Mouse (Mus musculus) CH12.LX (cell line): ENCODE measurements around the gene Nefh. TPM values are rescaled to one million over a fixed set of nuclear protein-coding genes. Genes with fewer than 3 reads are reported as not detected.

Experiments
- DNase-seq: peaks from one replicate; pipeline ENCODE4 v3.0.0-alpha.2; 2013; ENCODE audit errors: extremely low read depth
- H3K27ac ChIP-seq: 2 replicates; pipeline ENCODE4 v1.5.1; 2012; ENCODE audit warnings: low read depth, mild to moderate bottlenecking, control low read depth, moderate library complexity; ENCODE audit not compliant: insufficient read depth
- H3K27me3 ChIP-seq: replicated peaks from 2 replicates; pipeline ENCODE3; 2012; ENCODE audit warnings: inconsistent platforms
- H3K36me3 ChIP-seq, 2 experiments: replicated peaks in 1 of 2; 2 replicates each; pipeline versions ENCODE3 to v1.6.1; 2012; ENCODE audit warnings: inconsistent platforms in 1 of 2, low read length in 1 of 2, mild to moderate bottlenecking in 1 of 2, mixed read lengths in 1 of 2, moderate library complexity in 1 of 2; ENCODE audit not compliant: control insufficient read depth in 1 of 2, insufficient read depth in 1 of 2
- H3K4me1 ChIP-seq, 2 experiments: 2 replicates each; pipeline ENCODE4 v1.6.1; 2012; ENCODE audit warnings: inconsistent platforms in 1 of 2, moderate library complexity in 1 of 2; ENCODE audit not compliant: insufficient read depth in 2 of 2, control insufficient read depth in 1 of 2
- H3K4me2 ChIP-seq: 2 replicates; pipeline ENCODE4 v1.6.1; 2012; ENCODE audit warnings: low read depth, mild to moderate bottlenecking, control low read depth; ENCODE audit not compliant: poor library complexity, insufficient read depth, severe bottlenecking
- H3K4me3 ChIP-seq, 3 experiments: fragments of 150-350 bp in 1 of 3; sonication (generic) in 1 of 3; replicated peaks in 1 of 3; 2 replicates each; pipeline versions ENCODE3 to v1.5.1; 2011 to 2012; ENCODE audit warnings: low read depth in 2 of 3, low read length in 2 of 3, mild to moderate bottlenecking in 2 of 3, moderate library complexity in 2 of 3, control low read depth in 1 of 3, improper control_type of control experiment in 1 of 3, inconsistent platforms in 1 of 3, mixed read lengths in 1 of 3; ENCODE audit not compliant: poor library complexity in 1 of 3
- H3K79me2 ChIP-seq: replicated peaks from 2 replicates; pipeline ENCODE4 v1.6.1; 2012; ENCODE audit warnings: mild to moderate bottlenecking, moderate library complexity; ENCODE audit not compliant: control insufficient read depth, poor library complexity, insufficient read depth, severe bottlenecking; ENCODE audit errors: extremely low read depth
- H3K9ac ChIP-seq: 2 replicates; pipeline ENCODE4 v1.6.1; 2012; ENCODE audit warnings: low read depth, mild to moderate bottlenecking, control low read depth, moderate library complexity; ENCODE audit not compliant: insufficient read depth
- H3K9me3 ChIP-seq: replicated peaks from 2 replicates; pipeline ENCODE3; 2012; ENCODE audit warnings: low read length, inconsistent platforms, mixed read lengths
- CHD1 ChIP-seq: IDR thresholded peaks from 2 replicates; pipeline ENCODE4 v1.6.1; 2012; ENCODE audit warnings: low read depth, low read length, improper control_type of control experiment, inconsistent platforms
- CTCF ChIP-seq, 2 experiments: IDR thresholded peaks in 1 of 2; conservative IDR thresholded peaks in 1 of 2; 2 replicates each; pipeline ENCODE4 v1.5.1; 2011 to 2012; ENCODE audit warnings: low read depth in 2 of 2, low read length in 2 of 2, improper control_type of control experiment in 1 of 2, inconsistent platforms in 1 of 2, mild to moderate bottlenecking in 1 of 2, moderate library complexity in 1 of 2
- E2F4 ChIP-seq: IDR thresholded peaks from 2 replicates; pipeline ENCODE4 v1.6.1; 2011; ENCODE audit warnings: low read depth, low read length, improper control_type of control experiment; ENCODE audit not compliant: insufficient replicate concordance
- ELF1 ChIP-seq: IDR thresholded peaks from 2 replicates; pipeline ENCODE4 v1.6.1; 2014; ENCODE audit warnings: low read depth, mild to moderate bottlenecking, inconsistent platforms, low read length, improper control_type of control experiment
- EP300 ChIP-seq: IDR thresholded peaks from 2 replicates; pipeline ENCODE4 v1.6.1; 2011; ENCODE audit warnings: low read length, improper control_type of control experiment
- ETS1 ChIP-seq: conservative IDR thresholded peaks from 2 replicates; pipeline ENCODE4 v1.6.1; 2012; ENCODE audit warnings: low read depth, mild to moderate bottlenecking, inconsistent platforms, low read length, improper control_type of control experiment, moderate library complexity
- IRF4 ChIP-seq: IDR thresholded peaks from 2 replicates; pipeline ENCODE4 v1.6.1; 2014; ENCODE audit warnings: low read depth, mild to moderate bottlenecking, inconsistent platforms, low read length, improper control_type of control experiment
- JUN ChIP-seq: IDR thresholded peaks from 2 replicates; pipeline ENCODE4 v1.6.1; 2011; ENCODE audit warnings: low read depth, mild to moderate bottlenecking, low read length, improper control_type of control experiment, moderate library complexity; ENCODE audit not compliant: insufficient read depth
- JUND ChIP-seq: conservative IDR thresholded peaks from 2 replicates; pipeline ENCODE4 v1.6.1; 2011; ENCODE audit warnings: low read depth, low read length, improper control_type of control experiment
- MAFK ChIP-seq: IDR thresholded peaks from 2 replicates; pipeline ENCODE4 v1.6.1; 2011; ENCODE audit warnings: low read length, improper control_type of control experiment; ENCODE audit not compliant: insufficient replicate concordance
- MAX ChIP-seq: IDR thresholded peaks from 2 replicates; pipeline ENCODE4 v1.6.1; 2011; ENCODE audit warnings: low read length, improper control_type of control experiment
- MAZ ChIP-seq: IDR thresholded peaks from 2 replicates; pipeline ENCODE4 v1.6.1; 2012; ENCODE audit warnings: low read depth, mild to moderate bottlenecking, inconsistent platforms, low read length, improper control_type of control experiment, moderate library complexity
- MEF2A ChIP-seq: IDR thresholded peaks from 2 replicates; pipeline ENCODE4 v1.6.1; 2014; ENCODE audit warnings: low read depth, mild to moderate bottlenecking, inconsistent platforms, low read length, improper control_type of control experiment, borderline replicate concordance
- MYC ChIP-seq: IDR thresholded peaks from 2 replicates; pipeline ENCODE4 v1.6.1; 2011; ENCODE audit warnings: low read depth, mild to moderate bottlenecking, improper control_type of control experiment, low read length
- PAX5 ChIP-seq: IDR thresholded peaks from 2 replicates; pipeline ENCODE4 v1.6.1; 2012; ENCODE audit warnings: low read length, inconsistent platforms, mixed read lengths
- POLR2A ChIP-seq: IDR thresholded peaks from 2 replicates; pipeline ENCODE4 v1.6.1; 2011; ENCODE audit warnings: low read depth, mild to moderate bottlenecking, improper control_type of control experiment, low read length
- RCOR1 ChIP-seq: conservative IDR thresholded peaks from 2 replicates; pipeline ENCODE4 v1.6.1; 2012; ENCODE audit warnings: low read depth, mild to moderate bottlenecking, inconsistent platforms, low read length, improper control_type of control experiment
- SIN3A ChIP-seq: IDR thresholded peaks from 2 replicates; pipeline ENCODE4 v1.6.1; 2012; ENCODE audit warnings: low read length, improper control_type of control experiment, inconsistent platforms
- SMC3 ChIP-seq: IDR thresholded peaks from 2 replicates; pipeline ENCODE4 v1.6.1; 2011; ENCODE audit warnings: low read depth, low read length, improper control_type of control experiment
- TCF12 ChIP-seq: IDR thresholded peaks from 2 replicates; pipeline ENCODE4 v1.6.1; 2014; ENCODE audit warnings: low read depth, mild to moderate bottlenecking, inconsistent platforms, low read length, improper control_type of control experiment
- ZC3H11A ChIP-seq: IDR thresholded peaks from 2 replicates; pipeline ENCODE4 v1.6.1; 2012; ENCODE audit warnings: low read depth, mild to moderate bottlenecking, inconsistent platforms, low read length, improper control_type of control experiment
- ZNF384 ChIP-seq: IDR thresholded peaks from 2 replicates; pipeline ENCODE4 v1.6.1; 2012; ENCODE audit warnings: low read depth, low read length, improper control_type of control experiment, inconsistent platforms
- dilution Hi-C: fragments of 300-500 bp; cut with MboI; formaldehyde crosslinking; loops from 2 replicates; pipeline ENCODE4 v1.14.3; 2020; ENCODE audit warnings: low sequenced_read_pairs; ENCODE audit not compliant: extremely low pct_unique_long_range_greater_than_20kb, extremely low pct_ligation_motif_present
- in situ Hi-C: fragments of 300-500 bp; cut with MboI; formaldehyde crosslinking; loops from 3 replicates; pipeline ENCODE4 v1.14.3; 2019; ENCODE audit warnings: low sequenced_read_pairs, low pct_ligation_motif_present, low pct_unique_long_range_greater_than_20kb, mixed read lengths
- polyA plus RNA-seq: library from polyadenylated mRNA; unstranded; fragments of >175 nt; gene quantifications from 2 replicates; pipeline ENCODE4 v1.2.1, GENCODE M21; 2012; ENCODE audit warnings: low read depth; ENCODE audit not compliant: insufficient read length
- total RNA-seq, 2 experiments: library from RNA; depleted of rRNA; stranded (reverse); fragments of 300-350 nt in 1 of 2; fragments of >200 nt in 1 of 2; gene quantifications; 2 replicates each; pipeline ENCODE4 v1.2.3; 2012 to 2014

The Nefh gene
- total and polyA plus RNA-seq, 3 experiments: 0.06 TPM; not detected in 2

GRCm38 (mm10) chr11:4927224-4927623 lies 20.6 kb downstream of the Nefh start:
- H3K9ac ChIP-seq: no peak overlapping the region
- no peaks in the 10 kb centered on the region for H3K79me2 ChIP-seq
- H3K27me3 ChIP-seq: no peaks in the 10 kb centered on the region
- H3K9me3 ChIP-seq: no peaks in the 10 kb centered on the region
- H3K4me2 ChIP-seq: no peak overlapping the region
- TF ChIP-seq RCOR1 (no peak), JUN (no peak), SMC3 (no peak), POLR2A (no peak; the same call in 1 of the 2 replicates), MAX (no peak), MYC (no peak), MAFK (no peak), SIN3A (no peak), MEF2A (no peak), E2F4 (no peak), CHD1 (no peak), EP300 (no peak), CTCF (conservative IDR thresholded peaks at IDR 0.05 in 1 of 2, IDR thresholded peaks at IDR 0.05 in 1 of 2; ENCODE audit: low read depth in 2 of 2, low read length in 2 of 2) (no peak), MAZ (no peak), ZC3H11A (no peak), JUND (no peak), ETS1 (no peak), TCF12 (no peak)
- in situ Hi-C loops (no loop called here), dilution Hi-C loops (no loop called here)
- H3K4me3 ChIP-seq: no peak overlapping the region
- peaks cover 8 to 18% of the 10 kb centered on the region in 2 experiments for H3K4me1 ChIP-seq
- no peak for DNase-seq
- no peak overlapping the region for H3K27ac ChIP-seq
- H3K36me3 ChIP-seq: peaks cover 67 to 89% of the 10 kb centered on the region in 2 experiments

GRCm38 (mm10) chr11:4921751-4922150 lies 26.1 kb downstream of the Nefh start:
- H3K4me1 ChIP-seq: no peaks in the 10 kb centered on the region
- H3K27ac ChIP-seq: no peak overlapping the region
- no peaks in the 10 kb centered on the region for H3K9me3 ChIP-seq
- dilution Hi-C loops: no loop called here
- TF ChIP-seq MAZ: no peak
- TF ChIP-seq ZNF384: no peak
- no peak for TF ChIP-seq PAX5
- TF ChIP-seq ELF1: no peak
- no peak for TF ChIP-seq MAX
- TF ChIP-seq IRF4: no peak
- TF ChIP-seq E2F4: no peak
- TF ChIP-seq, all 38 proteins: peak for 0
- Histone ChIP-seq H3K27me3 (no peaks in the 10 kb centered on the region), H3K4me2 (no peak overlapping the region), H3K4me3 (no peak overlapping the region), H3K36me3 (peaks cover 85 to 98% of the 10 kb centered on the region in 2 experiments), H3K9ac (no peak overlapping the region), H3K79me2 (no peaks in the 10 kb centered on the region)
- in situ Hi-C loops: no loop called here
- no peak for DNase-seq
